8 mouse cellular contexts compared by ENCODE assay signal in the genomic region with DNA sequence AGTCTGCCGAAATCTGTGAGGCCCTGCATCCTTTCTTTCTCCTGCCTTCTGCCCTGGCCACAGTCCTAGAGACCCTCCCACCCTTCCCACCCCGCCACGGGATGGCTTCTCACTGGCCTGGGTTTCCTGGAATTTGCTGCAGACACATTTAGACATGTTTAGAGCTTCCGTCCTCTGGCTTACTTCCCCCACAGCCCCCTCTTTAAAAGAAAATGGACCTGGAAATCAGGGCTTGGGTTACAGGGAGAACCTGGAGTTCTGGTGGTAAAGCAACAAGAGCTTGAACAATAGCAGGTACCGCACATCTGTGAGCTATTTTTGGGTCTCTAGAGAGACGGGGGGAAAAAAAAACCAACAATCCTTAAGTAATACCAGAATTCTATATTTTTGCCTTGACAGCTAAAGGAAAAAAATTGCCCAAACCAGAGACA. TPM values are rescaled to one million over a fixed set of nuclear protein-coding genes. Genes with fewer than 3 reads are reported as not detected.
DNase-seq lines count a peak whose midpoint lies in the region; ATAC-seq and TF ChIP-seq lines count a peak whose summit lies in the region.

No protein-coding gene starts in this region.

- intact Hi-C loops in left cerebral cortex, postnatal 25 days (cut with DNase I): no loop called here

- TF ChIP-seq EP300 in heart, postnatal 0 days (IDR thresholded peaks at IDR 0.05; ENCODE audit: low read depth): no peak

- no peaks in the 10 kb centered on the region for H3K9me3 ChIP-seq in heart, embryonic 11.5 days (replicated peaks; ENCODE audit: control insufficient read depth, low read length)
- H3K9me3 ChIP-seq in heart, postnatal 0 days (replicated peaks; ENCODE audit: control insufficient read depth, low read length): no peaks in the 10 kb centered on the region

- no peaks in the 10 kb centered on the region for H3K36me3 ChIP-seq in heart, embryonic 11.5 days (ENCODE audit: control insufficient read depth, insufficient read depth, low read length)
- no peaks in the 10 kb centered on the region for H3K36me3 ChIP-seq in heart, postnatal 0 days (replicated peaks; ENCODE audit: control insufficient read depth, insufficient read depth, low read length)
- no peaks in the 10 kb centered on the region for H3K36me3 ChIP-seq in macrophage (ENCODE audit: inconsistent target)

- H3K27ac ChIP-seq in heart, embryonic 11.5 days (ENCODE audit: low read depth, low read length): peak overlapping the region; percentile 90; the same call in 1 of the 2 replicates
- peak overlapping the region; percentile 82 for H3K27ac ChIP-seq in heart, postnatal 0 days (ENCODE audit: low read depth)
- H3K27ac ChIP-seq in macrophage: peak overlapping the region; percentile 90

- peaks cover 15% of the 10 kb centered on the region for H3K27me3 ChIP-seq in heart, embryonic 11.5 days (ENCODE audit: control insufficient read depth, insufficient read depth, low read length)
- no peaks in the 10 kb centered on the region for H3K27me3 ChIP-seq in heart, postnatal 0 days (ENCODE audit: control insufficient read depth, insufficient read depth, low read length)

- DNase-seq in heart, adult 9 months (ENCODE audit: low spot score in 2 of 2): no peak
- peak; percentile 37 for DNase-seq in ZHBTc4 (ENCODE audit: low read depth, low spot score)
- DNase-seq in heart, postnatal 0 days (ENCODE audit: low spot score): peak; percentile 56
- DNase-seq in right cerebral cortex, postnatal 36 days (ENCODE audit: low spot score in 2 of 2): no peak
- DNase-seq in cerebellum, postnatal 10 days: no peak
- no peak for DNase-seq in left cerebral cortex, postnatal 25 days (ENCODE audit: low spot score in 2 of 2)

- peak overlapping the region; percentile 12 for H3K4me2 ChIP-seq in heart, embryonic 11.5 days
- peak overlapping the region; percentile 22; the same call in 1 of the 2 replicates for H3K4me2 ChIP-seq in heart, postnatal 0 days (ENCODE audit: low read depth, low read length)

- peaks cover 3% of the 10 kb centered on the region; the same call in 1 of the 2 replicates for H3K79me2 ChIP-seq in macrophage (ENCODE audit: inconsistent target)

- no peak overlapping the region for H3K4me3 ChIP-seq in heart, embryonic 11.5 days (ENCODE audit: low read depth, low read length)
- H3K4me3 ChIP-seq in heart, postnatal 0 days (ENCODE audit: low read depth, low read length): no peak overlapping the region
- no peak overlapping the region for H3K4me3 ChIP-seq in macrophage (ENCODE audit: inconsistent target)

- no peak for ATAC-seq in heart, embryonic 11.5 days (replicated peaks; ENCODE audit: insufficient number of reproducible peaks, low FRiP score, low TSS enrichment)
- ATAC-seq in heart, postnatal 0 days (ENCODE audit: insufficient read depth, low read depth): no peak

- peaks cover 24% of the 10 kb centered on the region for H3K4me1 ChIP-seq in heart, embryonic 11.5 days (ENCODE audit: control insufficient read depth, insufficient read depth, low read length)
- peaks cover 26% of the 10 kb centered on the region for H3K4me1 ChIP-seq in heart, postnatal 0 days (ENCODE audit: control insufficient read depth, insufficient read depth)

- no peak for TF ChIP-seq CTCF in heart, postnatal 0 days (IDR thresholded peaks at IDR 0.05; ENCODE audit: low read depth)

- WGBS in heart, embryonic 11.5 days (ENCODE audit: insufficient replicate concordance): 12% methylated on average over 6 of the region's 6 CpGs
- 14% methylated on average over 6 of the region's 6 CpGs for WGBS in heart, postnatal 0 days
- 27% methylated on average over 6 of the region's 6 CpGs for WGBS in macrophage (ENCODE audit: missing documents)

- 0 out of 2 replicates have a peak overlapping the region, but pooled peaks have one; percentile 16 for H3K9ac ChIP-seq in heart, embryonic 11.5 days (ENCODE audit: low read depth, low read length)
- no peak overlapping the region for H3K9ac ChIP-seq in heart, postnatal 0 days (replicated peaks; ENCODE audit: low read depth, low read length)

RNA-seq across cellular contexts. Expression of gene Notch1, which starts 8.5 kb away (rescaled TPM):
- polyA plus RNA-seq in heart, embryonic 11.5 days (2014; fragmentation: Nextera tagmentation; extraction: Ambion mirVana): 20.9 and 23.5 TPM in 2 replicates
- total RNA-seq in heart, postnatal 0 days (2014; rRNA removed; ENCODE audit: low replicate concordance): 54.0 and 63.3 TPM in 2 replicates
- polyA plus RNA-seq in heart, postnatal 0 days (2015; fragmentation: Nextera tagmentation; extraction: Ambion mirVana): 4.9 and 5.7 TPM in 2 replicates
- total RNA-seq in macrophage (2018; cell fraction: chromatin; rRNA removed): 100 to 1,000 TPM in 11 of 26 experiments, 10 to 100 TPM in 15; 44.2 to 406 (median 95.6) TPM
- total RNA-seq in macrophage (2018; cell fraction: cytosol; rRNA removed): 10 to 100 TPM in 25 of 26 experiments, 1 to 10 TPM in 1; 7.8 to 71.2 (median 19.0) TPM
- total RNA-seq in macrophage (2018; cell fraction: nucleus; rRNA removed): 100 to 1,000 TPM in 4 of 26 experiments, 10 to 100 TPM in 22; 40.8 to 409 (median 59.9) TPM
- 7.4 to 12.5 TPM (median 11.5 TPM) in 3 replicates for polyA plus RNA-seq in macrophage (2018)
- 10 to 100 TPM; 17.4 to 28.9 TPM for total RNA-seq in left cerebral cortex, postnatal 25 days (2021)

Comparison
In these comparisons a context has a peak if more than half of its experiments do, and no peak if none do; other contexts are left out.
1. DNase-seq: peak in ZHBTc4 (single experiment) and heart, postnatal 0 days (single experiment); none in heart, adult 9 months (0 of 2), right cerebral cortex, postnatal 36 days (0 of 2), cerebellum, postnatal 10 days (0 of 2) and left cerebral cortex, postnatal 25 days (0 of 2).
2. Peak in every context shown above with its lines, with median percentiles within 50 percentile points of each other: H3K27ac ChIP-seq.